Mouse (Mus musculus): ENCODE data around the gene Olfr544. TPM values are rescaled to one million over a fixed set of nuclear protein-coding genes. Genes with fewer than 3 reads are reported as not detected.

Olfr544 gene
- polyA plus RNA-seq, 1 experiment: not detected

GRCm38 (mm10) chr7:102444301-102444700 is 43.8 kb downstream of the Olfr544 start:
- Histone ChIP-seq H3ac (ENCODE audit: control insufficient read depth, insufficient read length) (no peak overlapping the region), H3K79me2 (ENCODE audit: control insufficient read depth, insufficient read depth) (peaks cover 30% of the 10 kb centered on the region), H3K4me2 (ENCODE audit: low read depth) (peak overlapping the region; percentile 28), H3K4me3 (no peak overlapping the region), H3K27me3 (ENCODE audit: control insufficient read depth, insufficient read depth, insufficient read length) (no peaks in the 10 kb centered on the region), H3K36me3 (ENCODE audit: control insufficient read depth, insufficient read depth) (peaks cover 2% of the 10 kb centered on the region)
- TF ChIP-seq REST (IDR thresholded peaks at IDR 0.05; ENCODE audit: insufficient read depth, insufficient read length): no peak
- TF ChIP-seq USF1 (IDR thresholded peaks at IDR 0.05; ENCODE audit: low read depth): no peak
- no peak for TF ChIP-seq TCF12 (IDR thresholded peaks at IDR 0.05; ENCODE audit: insufficient read depth, poor library complexity, severe bottlenecking)
- TF ChIP-seq MAX (IDR thresholded peaks at IDR 0.05; ENCODE audit: low read depth): no peak
- no peak for TF ChIP-seq SRF (IDR thresholded peaks at IDR 0.05; ENCODE audit: control insufficient read depth, insufficient read length, low read depth)
- no peak for TF ChIP-seq POLR2AphosphoS2 (IDR thresholded peaks at IDR 0.05; ENCODE audit: insufficient read length, low read depth)
- no peak for TF ChIP-seq E2F4 (IDR thresholded peaks at IDR 0.05; ENCODE audit: insufficient read depth)

GRCm38 (mm10) chr7:102442432-102442831 is 45.7 kb downstream of the Olfr544 start:
- H3ac ChIP-seq (ENCODE audit: control insufficient read depth, insufficient read length): peak overlapping the region; percentile 22

GRCm38 (mm10) chr7:102441657-102442391 is 46.3 kb downstream of the Olfr544 start, which contains the start of gene Rrm1:
Gene Rrm1, plus strand, starts transcription at chr7:102441695.
- H3K27me3 ChIP-seq (ENCODE audit: control insufficient read depth, insufficient read depth, insufficient read length): no peaks in the 10 kb centered on the region
- TF ChIP-seq REST (IDR thresholded peaks at IDR 0.05; ENCODE audit: insufficient read depth, insufficient read length) (no peak), CEBPB (IDR thresholded peaks at IDR 0.05; ENCODE audit: insufficient read depth, poor library complexity, severe bottlenecking) (no peak), SRF (IDR thresholded peaks at IDR 0.05; ENCODE audit: control insufficient read depth, insufficient read length, low read depth) (peak; percentile 80), TCF12 (IDR thresholded peaks at IDR 0.05; ENCODE audit: insufficient read depth, poor library complexity, severe bottlenecking) (no peak), USF1 (IDR thresholded peaks at IDR 0.05; ENCODE audit: low read depth) (no peak), POLR2AphosphoS2 (IDR thresholded peaks at IDR 0.05; ENCODE audit: insufficient read length, low read depth) (peak; percentile 67), POLR2A (IDR thresholded peaks at IDR 0.05; ENCODE audit: insufficient read length, low read depth) (peak; percentile 73), TCF3 (IDR thresholded peaks at IDR 0.05; ENCODE audit: insufficient read length, low read depth) (no peak), E2F4 (IDR thresholded peaks at IDR 0.05; ENCODE audit: insufficient read depth) (peak; percentile 94)
- peak within 1 kb of the TSS; percentile 86 for H3K4me2 ChIP-seq (ENCODE audit: low read depth)
- H3K4me3 ChIP-seq: peak within 1 kb of the TSS; percentile 93
- peak within 1 kb of the TSS; percentile 22 for H3ac ChIP-seq (ENCODE audit: control insufficient read depth, insufficient read length)
- H3K79me2 ChIP-seq (ENCODE audit: control insufficient read depth, insufficient read depth): peaks cover 30% of the 10 kb centered on the region
- no peaks in the 10 kb centered on the region for H3K36me3 ChIP-seq (ENCODE audit: control insufficient read depth, insufficient read depth)

More at GRCm38 (mm10) chr7:102442432-102442831, 45.7 kb downstream of the Olfr544 start:
- TF ChIP-seq CEBPB (IDR thresholded peaks at IDR 0.05; ENCODE audit: insufficient read depth, poor library complexity, severe bottlenecking): no peak
- TF ChIP-seq E2F4 (IDR thresholded peaks at IDR 0.05; ENCODE audit: insufficient read depth): no peak
- TF ChIP-seq POLR2AphosphoS2 (IDR thresholded peaks at IDR 0.05; ENCODE audit: insufficient read length, low read depth): no peak
- no peak for TF ChIP-seq TCF3 (IDR thresholded peaks at IDR 0.05; ENCODE audit: insufficient read length, low read depth)
- no peak for TF ChIP-seq USF1 (IDR thresholded peaks at IDR 0.05; ENCODE audit: low read depth)
- TF ChIP-seq POLR2A (IDR thresholded peaks at IDR 0.05; ENCODE audit: insufficient read length, low read depth): no peak
- no peak for TF ChIP-seq MYOD1 (IDR thresholded peaks at IDR 0.05; ENCODE audit: control insufficient read depth in 1 of 3, insufficient read length in 2 of 3, low read depth in 2 of 3)
- no peak for TF ChIP-seq SRF (IDR thresholded peaks at IDR 0.05; ENCODE audit: control insufficient read depth, insufficient read length, low read depth)
- TF ChIP-seq TCF12 (IDR thresholded peaks at IDR 0.05; ENCODE audit: insufficient read depth, poor library complexity, severe bottlenecking): no peak
- H3K4me3 ChIP-seq: peak overlapping the region; percentile 93
- no peaks in the 10 kb centered on the region for H3K27me3 ChIP-seq (ENCODE audit: control insufficient read depth, insufficient read depth, insufficient read length)
- H3K4me2 ChIP-seq (ENCODE audit: low read depth): peak overlapping the region; percentile 86
- H3K79me2 ChIP-seq (ENCODE audit: control insufficient read depth, insufficient read depth): peaks cover 30% of the 10 kb centered on the region
- no peaks in the 10 kb centered on the region for H3K36me3 ChIP-seq (ENCODE audit: control insufficient read depth, insufficient read depth)

GRCm38 (mm10) chr7:102440822-102441656 is 47.1 kb downstream of the Olfr544 start:
- Histone ChIP-seq H3K4me3 (peak overlapping the region; percentile 93), H3K79me2 (ENCODE audit: control insufficient read depth, insufficient read depth) (peaks cover 28% of the 10 kb centered on the region)

GRCm38 (mm10) chr7:102434344-102434743 is 53.8 kb downstream of the Olfr544 start:
- Histone ChIP-seq H3K79me2 (ENCODE audit: control insufficient read depth, insufficient read depth) (no peaks in the 10 kb centered on the region), H3ac (ENCODE audit: control insufficient read depth, insufficient read length) (no peak overlapping the region), H3K36me3 (ENCODE audit: control insufficient read depth, insufficient read depth) (no peaks in the 10 kb centered on the region), H3K4me3 (no peak overlapping the region), H3K27me3 (ENCODE audit: control insufficient read depth, insufficient read depth, insufficient read length) (no peaks in the 10 kb centered on the region), H3K4me2 (ENCODE audit: low read depth) (no peak overlapping the region)
- TF ChIP-seq USF1 (IDR thresholded peaks at IDR 0.05; ENCODE audit: low read depth) (no peak), MAX (IDR thresholded peaks at IDR 0.05; ENCODE audit: low read depth) (no peak), POLR2AphosphoS2 (IDR thresholded peaks at IDR 0.05; ENCODE audit: insufficient read length, low read depth) (no peak), MYOG (IDR thresholded peaks at IDR 0.05; ENCODE audit: control insufficient read depth in 1 of 3, insufficient read depth in 1 of 3, insufficient read length in 2 of 3, low read depth in 2 of 3) (no peak), REST (IDR thresholded peaks at IDR 0.05; ENCODE audit: insufficient read depth, insufficient read length) (no peak), TCF12 (IDR thresholded peaks at IDR 0.05; ENCODE audit: insufficient read depth, poor library complexity, severe bottlenecking) (no peak), MYOD1 (IDR thresholded peaks at IDR 0.05; ENCODE audit: control insufficient read depth in 1 of 3, insufficient read length in 2 of 3, low read depth in 2 of 3) (no peak), SRF (IDR thresholded peaks at IDR 0.05; ENCODE audit: control insufficient read depth, insufficient read length, low read depth) (no peak), E2F4 (IDR thresholded peaks at IDR 0.05; ENCODE audit: insufficient read depth) (no peak), POLR2A (IDR thresholded peaks at IDR 0.05; ENCODE audit: insufficient read length, low read depth) (no peak), TCF3 (IDR thresholded peaks at IDR 0.05; ENCODE audit: insufficient read length, low read depth) (no peak), CEBPB (IDR thresholded peaks at IDR 0.05; ENCODE audit: insufficient read depth, poor library complexity, severe bottlenecking) (no peak)

More at GRCm38 (mm10) chr7:102440822-102441656, 47.1 kb downstream of the Olfr544 start:
- Histone ChIP-seq H3K4me2 (ENCODE audit: low read depth) (peak overlapping the region; percentile 76), H3K36me3 (ENCODE audit: control insufficient read depth, insufficient read depth) (no peaks in the 10 kb centered on the region), H3K27me3 (ENCODE audit: control insufficient read depth, insufficient read depth, insufficient read length) (no peaks in the 10 kb centered on the region), H3ac (ENCODE audit: control insufficient read depth, insufficient read length) (peak overlapping the region; percentile 22)
- no peak for TF ChIP-seq POLR2AphosphoS2 (IDR thresholded peaks at IDR 0.05; ENCODE audit: insufficient read length, low read depth)
- TF ChIP-seq SRF (IDR thresholded peaks at IDR 0.05; ENCODE audit: control insufficient read depth, insufficient read length, low read depth): no peak
- no peak for TF ChIP-seq MAX (IDR thresholded peaks at IDR 0.05; ENCODE audit: low read depth)
- TF ChIP-seq POLR2A (IDR thresholded peaks at IDR 0.05; ENCODE audit: insufficient read length, low read depth): no peak
- TF ChIP-seq MYOG (IDR thresholded peaks at IDR 0.05; ENCODE audit: control insufficient read depth in 1 of 3, insufficient read depth in 1 of 3, insufficient read length in 2 of 3, low read depth in 2 of 3): no peak
- TF ChIP-seq USF1 (IDR thresholded peaks at IDR 0.05; ENCODE audit: low read depth): no peak
